Mouse (Mus musculus) neural tube, embryonic 11.5 days (tissue): ENCODE results near the gene Ascl2. TPM values are rescaled to one million over a fixed set of nuclear protein-coding genes. Genes with fewer than 3 reads are reported as not detected.

Experiments
- polyA plus RNA-seq: library from polyadenylated mRNA; unstranded; fragments of >200 nt; fragmentation: Nextera tagmentation; extraction: Ambion mirVana; gene quantifications from 2 replicates; pipeline ENCODE4 v1.2.1, GENCODE M21; 2014

The Ascl2 gene
- polyA plus RNA-seq, 1 experiment from 2014 or later = 0.66 TPM

Other genes with a start within 250 kb of the Ascl2 start
- gene Ins2, start 225.9 kb downstream of the Ascl2 start, polyA plus RNA-seq = not detected in 2 replicates
- gene Th, start 38.1 kb downstream of the Ascl2 start, polyA plus RNA-seq = 9.3 and 11.4 TPM in 2 replicates
- 4.4 and 4.6 TPM in 2 replicates for gene Tspan32, start 35.8 kb upstream of the Ascl2 start, polyA plus RNA-seq
- gene Cd81, start 83.5 kb upstream of the Ascl2 start, polyA plus RNA-seq = 282 and 291 TPM in 2 replicates
- gene Tssc4, start 100.0 kb upstream of the Ascl2 start, polyA plus RNA-seq = 68.8 and 70.2 TPM in 2 replicates
- 0.68 and 0.77 TPM in 2 replicates for gene Trpm5, start 125.4 kb upstream of the Ascl2 start, polyA plus RNA-seq
- 1.6 and 1.7 TPM in 2 replicates for gene Kcnq1, start 137.1 kb upstream of the Ascl2 start, polyA plus RNA-seq